Mouse (Mus musculus): ENCODE data around the gene Upk1a.
A peak's percentile ranks its signal among the peaks of the same experiment; 100 is the strongest.

Gene Upk1a

GRCm38 (mm10) chr7:30572969-30573368 is 39.7 kb downstream of the Upk1a start:
- DNase-seq (ENCODE audit: low spot score in 2 of 2), result peak; percentile 62 to 66

DNA sequence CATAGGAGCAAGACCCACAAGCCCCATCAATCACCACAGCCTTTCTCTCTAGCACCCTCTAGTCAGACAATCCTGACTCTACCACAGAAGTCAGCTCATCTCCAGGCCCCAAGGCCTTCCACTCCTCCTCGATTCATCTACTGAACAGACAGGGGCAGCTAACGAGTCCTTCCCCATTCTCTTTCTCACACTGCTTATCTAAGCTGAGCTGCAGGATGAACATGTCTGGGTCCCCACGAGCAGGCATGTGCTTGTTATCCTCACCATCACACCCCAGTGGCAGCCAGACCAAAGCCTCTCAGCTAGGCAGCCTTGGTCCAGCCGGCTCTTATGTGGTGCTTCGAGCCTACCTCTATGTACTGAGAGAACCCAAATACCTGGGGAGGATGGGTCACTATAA is 40.3 kb downstream of the Upk1a start:
- no peak for DNase-seq (ENCODE audit: low spot score in 2 of 2)

- no peak for DNase-seq (ENCODE audit: low spot score in 2 of 2)
Measured at GRCm38 (mm10) chr7:30567555-30567954, 45.1 kb downstream of the Upk1a start.

DNA sequence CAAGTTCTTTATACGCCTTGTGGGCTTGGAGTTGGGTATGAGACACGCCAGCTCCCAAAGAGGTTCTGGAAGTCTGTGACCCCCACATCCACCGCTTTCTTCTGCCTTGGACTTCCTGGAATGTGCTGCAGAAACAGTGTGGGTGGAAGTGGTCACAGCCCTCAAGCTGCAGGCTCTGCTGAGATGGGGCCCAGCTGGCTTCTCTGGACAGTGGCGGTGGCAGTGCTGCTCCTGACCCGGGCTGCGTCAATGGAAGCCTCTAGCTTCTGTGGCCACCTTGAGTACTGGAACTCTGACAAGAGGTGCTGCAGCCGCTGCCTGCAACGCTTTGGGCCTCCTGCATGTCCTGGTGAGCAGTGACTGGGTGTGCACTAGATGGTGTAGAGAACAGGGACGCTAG is 46.6 kb downstream of the Upk1a start:
- DNase-seq (ENCODE audit: low spot score in 2 of 2), result no peak

GRCm38 (mm10) chr7:30564970-30565571 is 47.6 kb downstream of the Upk1a start, which contains the start of gene Igflr1:
TSS of gene Igflr1 (plus strand) at chr7:30565427.
- no peak for DNase-seq (ENCODE audit: low spot score in 2 of 2)

- DNase-seq (ENCODE audit: low spot score in 2 of 2), result no peak
Measured at GRCm38 (mm10) chr7:30563906-30564280, 48.8 kb downstream of the Upk1a start.

DNA sequence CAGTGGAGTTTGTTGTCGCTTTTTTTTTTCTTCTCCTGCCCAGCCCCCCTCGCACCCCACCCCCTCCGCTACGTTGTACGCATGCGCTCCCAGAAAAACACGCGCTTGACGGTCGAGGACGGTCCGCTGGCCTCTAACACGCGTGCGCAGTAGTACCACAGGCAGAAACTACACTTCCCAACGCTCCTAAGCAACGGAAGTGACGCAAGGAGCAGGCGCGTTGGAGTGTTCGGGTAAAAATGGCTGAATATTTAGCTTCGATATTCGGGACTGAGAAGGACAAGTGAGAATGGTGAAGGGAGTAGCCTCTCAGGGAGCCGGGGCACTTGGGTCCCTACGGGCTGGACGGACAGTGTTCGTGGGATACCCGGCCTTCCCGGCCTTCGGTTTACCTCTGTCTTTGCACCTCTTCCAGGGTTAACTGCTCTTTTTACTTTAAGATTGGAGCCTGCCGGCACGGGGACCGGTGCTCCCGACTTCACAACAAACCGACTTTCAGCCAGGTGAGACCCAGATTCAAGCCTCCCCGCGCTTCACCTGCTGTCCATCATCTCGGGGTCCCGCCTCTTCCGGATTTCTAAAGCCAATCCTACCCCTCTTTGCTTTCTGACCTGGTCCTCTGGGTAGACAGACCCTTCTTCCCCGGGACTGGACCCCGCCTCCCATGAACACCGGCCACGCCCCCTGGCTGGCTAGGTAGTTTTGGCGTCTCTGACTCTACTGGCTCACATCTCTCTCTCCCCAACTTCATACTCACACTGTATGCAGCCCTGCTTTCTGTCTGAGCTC is 49.3 kb downstream of the Upk1a start, which contains the start of the genes U2af1l4, Gm49396 and Psenen:
TSS of gene U2af1l4 (plus strand) at position 185 of the 789 bp plus-strand sequence.
TSS of gene Gm49396 (plus strand) at position 228 of the 789 bp plus-strand sequence.
TSS of gene Psenen (minus strand) at position 511 of the 789 bp plus-strand sequence.
- peak; percentile 97 to 98 for DNase-seq (ENCODE audit: low spot score in 2 of 2)

DNA sequence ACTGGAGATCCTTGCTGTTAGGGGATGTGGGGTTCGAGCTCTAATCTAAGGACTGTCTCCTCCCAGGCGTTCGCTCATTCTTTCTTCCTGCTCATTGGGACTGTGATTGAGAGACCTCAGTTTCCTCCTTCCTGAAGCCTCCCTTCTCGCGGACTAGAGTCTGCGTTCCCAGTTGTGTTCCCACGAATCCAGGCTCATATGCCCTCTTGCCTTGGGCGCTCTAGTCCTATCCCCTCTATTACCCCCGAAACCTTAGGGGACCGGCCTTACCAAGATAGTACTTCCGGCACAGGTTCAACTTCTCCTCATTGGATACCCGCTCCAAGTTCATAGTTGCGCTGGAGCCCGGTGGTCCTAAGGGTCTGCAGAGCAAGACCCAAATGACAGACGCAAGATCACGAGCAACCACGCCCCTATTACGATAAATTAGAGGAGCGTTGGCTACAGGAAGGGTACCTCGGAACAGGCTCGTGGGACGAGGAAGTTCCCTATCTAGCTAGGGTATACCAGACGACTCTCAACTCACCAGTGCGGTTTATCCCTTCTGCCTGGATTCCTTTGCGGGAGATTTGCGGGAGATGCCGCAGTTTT is 50.0 kb downstream of the Upk1a start:
- no peak for DNase-seq (ENCODE audit: low spot score in 2 of 2)

DNA sequence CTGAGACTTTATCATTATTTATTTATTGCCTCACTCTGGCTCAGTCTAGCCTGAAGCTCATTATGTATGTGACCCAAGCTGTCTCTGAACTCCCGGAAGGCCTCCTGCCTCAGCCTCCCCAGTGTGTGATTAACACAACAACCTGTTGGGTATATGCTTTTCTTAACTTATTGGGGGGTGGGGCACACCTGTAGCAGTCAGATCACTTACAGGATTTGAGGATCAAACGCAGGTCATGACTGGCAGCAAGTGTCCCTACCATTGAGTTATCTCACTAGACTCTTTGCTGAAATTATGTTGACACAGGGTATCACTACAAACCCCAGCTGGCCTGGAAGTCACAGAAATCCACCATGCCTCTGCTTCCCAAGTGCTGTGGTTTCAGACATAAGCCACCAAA is 52.4 kb downstream of the Upk1a start:
- no peak for DNase-seq (ENCODE audit: low spot score in 2 of 2)

DNA sequence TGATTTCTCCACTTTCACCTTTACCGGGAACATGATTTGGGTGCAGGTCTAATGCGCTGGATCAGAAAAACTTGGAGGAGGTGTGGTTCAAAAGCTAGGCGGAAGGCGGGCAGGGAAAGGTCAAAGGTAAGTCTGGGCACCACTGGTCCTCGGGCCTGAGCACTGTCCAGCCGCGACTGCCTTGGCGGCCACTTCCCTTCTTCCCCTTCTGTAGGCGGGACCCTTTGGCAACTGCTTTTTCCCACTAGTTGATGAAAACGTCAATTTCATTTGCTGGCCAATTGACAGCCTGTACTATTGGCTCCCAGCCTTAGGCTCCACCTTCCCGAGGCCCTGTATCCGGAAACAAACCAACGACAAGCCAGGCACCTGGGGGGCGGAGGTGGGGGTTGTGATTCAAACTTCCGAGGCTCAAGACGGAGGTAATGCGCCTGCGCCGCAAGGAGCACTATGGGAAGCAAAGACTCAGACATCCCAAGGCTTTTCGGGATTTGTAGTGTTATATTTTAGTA is 53.1 kb downstream of the Upk1a start, which contains the start of gene Lin37:
TSS of gene Lin37 (minus strand) at position 396 of the 512 bp plus-strand sequence.
- DNase-seq (ENCODE audit: low spot score in 2 of 2), result peak; percentile 99

DNA sequence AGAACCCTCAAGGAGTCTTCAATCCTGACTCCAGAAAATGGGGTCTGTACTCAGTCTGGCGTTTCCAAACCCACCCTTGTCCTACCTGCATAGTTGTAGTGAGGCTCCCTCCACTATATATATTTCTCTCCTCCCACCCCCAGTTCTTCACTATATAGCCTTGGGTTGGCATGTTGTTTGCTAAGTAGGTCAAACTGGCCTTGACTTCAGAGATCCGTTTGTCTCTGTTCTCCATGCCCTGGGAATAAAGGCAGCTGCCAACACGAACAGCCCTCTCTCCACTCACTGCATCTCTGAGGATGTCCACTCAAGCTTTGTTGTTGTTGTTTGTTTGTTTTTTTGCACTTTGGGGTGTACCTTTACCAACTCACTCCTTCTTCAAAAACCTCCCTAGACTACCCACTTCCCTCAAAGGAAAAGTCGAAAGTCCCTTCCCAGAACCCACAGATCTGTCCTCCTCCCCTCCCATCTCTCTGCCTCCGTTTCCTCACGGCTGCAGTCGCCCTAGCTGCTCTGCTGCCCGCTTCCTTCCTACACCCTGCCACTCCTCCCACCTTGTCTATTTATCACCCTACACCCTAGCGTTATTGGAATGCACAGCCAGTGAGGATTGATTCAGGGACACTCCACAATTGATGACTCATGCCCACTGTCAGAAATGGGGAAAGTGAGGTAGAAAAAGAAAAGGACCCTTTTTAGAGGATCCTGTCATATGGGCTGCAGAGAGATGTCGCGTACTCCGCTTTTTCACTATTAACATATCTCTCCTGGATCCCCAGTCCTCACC is 53.8 kb downstream of the Upk1a start:
- no peak for DNase-seq (ENCODE audit: low spot score in 2 of 2)

GRCm38 (mm10) chr7:30557901-30558514 is 54.6 kb downstream of the Upk1a start:
- no peak for DNase-seq (ENCODE audit: low spot score in 2 of 2)

GRCm38 (mm10) chr7:30556894-30557536 is 55.6 kb downstream of the Upk1a start:
- no peak for DNase-seq (ENCODE audit: low spot score in 2 of 2)

DNA sequence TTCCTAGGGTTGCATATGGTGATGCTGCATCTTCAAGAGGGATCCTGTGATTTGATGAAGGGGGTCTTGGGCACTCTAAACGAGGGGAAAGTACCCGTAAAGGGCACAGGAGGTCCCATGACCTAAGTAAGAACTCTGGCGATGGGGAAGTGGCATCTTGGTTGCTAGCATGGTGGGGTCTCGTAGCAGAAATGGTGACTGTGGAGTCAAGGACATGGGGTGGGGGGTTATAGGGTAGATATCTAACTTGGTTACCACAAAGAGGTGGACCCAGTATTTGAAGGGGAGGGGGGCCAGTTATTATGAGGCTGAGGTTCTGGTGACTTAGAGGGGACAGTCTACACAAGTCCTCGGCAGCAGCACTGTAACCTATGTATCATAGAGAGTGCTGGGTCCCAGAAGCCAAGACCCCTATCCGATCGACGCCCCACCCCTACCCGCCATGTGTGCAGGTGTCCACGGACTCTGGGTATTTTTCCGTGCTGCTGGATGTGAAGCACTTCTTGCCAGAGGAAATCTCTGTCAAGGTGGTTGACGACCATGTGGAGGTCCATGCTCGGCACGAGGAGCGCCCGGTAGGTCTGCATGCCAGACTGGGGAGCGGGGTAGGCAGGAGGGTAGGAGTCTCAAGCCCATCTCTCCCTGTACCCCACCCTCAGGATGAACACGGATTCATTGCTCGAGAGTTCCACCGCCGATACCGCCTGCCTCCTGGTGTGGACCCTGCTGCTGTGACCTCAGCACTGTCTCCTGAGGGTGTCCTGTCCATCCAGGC is 58.6 kb downstream of the Upk1a start:
- no peak for DNase-seq (ENCODE audit: low spot score in 2 of 2)

Data from heart, adult 9 months (tissue).